Mouse (Mus musculus) embryonic facial prominence, embryonic 11.5 days (tissue): ENCODE data around the gene Ddx5. TPM values are rescaled to one million over a fixed set of nuclear protein-coding genes. Genes with fewer than 3 reads are reported as not detected.

Experiments used
- ATAC-seq: fragments of 200-750 bp; cut with Nextera tagmentation; replicated peaks from 2 replicates; pipeline ENCODE4 v1.8.0; 2017; ENCODE audit warnings: low read depth; ENCODE audit not compliant: insufficient number of reproducible peaks, low FRiP score, low TSS enrichment
- DNase-seq: peaks from one replicate; pipeline ENCODE4 v3.0.0-alpha.2; 2015; ENCODE audit warnings: low spot score
- H3K27ac ChIP-seq: fragments of 300-500 bp; sonication (generic); replicated peaks from 2 replicates; pipeline ENCODE4 v1.5.1; 2014; ENCODE audit warnings: mild to moderate bottlenecking, low read depth, low read length, control low read depth
- H3K27me3 ChIP-seq: fragments of 300-500 bp; sonication (generic); 2 replicates; pipeline ENCODE4 v1.6.1; 2014; ENCODE audit warnings: mild to moderate bottlenecking, low read length, moderate library complexity, mixed read lengths; ENCODE audit not compliant: control insufficient read depth, insufficient read depth
- H3K36me3 ChIP-seq: fragments of 300-500 bp; sonication (generic); replicated peaks from 2 replicates; pipeline ENCODE4 v1.6.1; 2014; ENCODE audit warnings: low read depth, mild to moderate bottlenecking, low read length, moderate library complexity, mixed read lengths; ENCODE audit not compliant: control insufficient read depth, insufficient read depth
- H3K4me1 ChIP-seq: fragments of 300-500 bp; sonication (generic); 2 replicates; pipeline ENCODE4 v1.6.1; 2014; ENCODE audit warnings: low read length, mixed read lengths; ENCODE audit not compliant: control insufficient read depth, insufficient read depth
- H3K4me2 ChIP-seq: fragments of 300-500 bp; sonication (generic); 2 replicates; pipeline ENCODE4 v1.6.1; 2014; ENCODE audit warnings: low read depth, mild to moderate bottlenecking, control low read depth, low read length, moderate library complexity
- H3K4me3 ChIP-seq: fragments of 300-500 bp; sonication (generic); 2 replicates; pipeline ENCODE4 v1.5.1; 2014; ENCODE audit warnings: low read depth, low read length, control low read depth
- H3K9ac ChIP-seq: fragments of 300-500 bp; sonication (generic); replicated peaks from 2 replicates; pipeline ENCODE4 v1.6.1; 2014; ENCODE audit warnings: mild to moderate bottlenecking, control low read depth, low read length
- H3K9me3 ChIP-seq: fragments of 300-500 bp; sonication (generic); replicated peaks from 2 replicates; pipeline ENCODE4 v1.6.1; 2016; ENCODE audit warnings: mild to moderate bottlenecking, low read length, inconsistent platforms, mixed read lengths; ENCODE audit not compliant: control insufficient read depth
- WGBS: fragments of 180-500 bp; shearing (Covaris S2); extraction: QIAGEN DNeasy Blood & Tissue Kit; methylation state at CpG from one replicate; pipeline ENCODE4 v1.1.7; 2014; 5-methylcytosine and 5-hydroxymethylcytosine counted together
- polyA plus RNA-seq: library from polyadenylated mRNA; unstranded; fragments of >200 nt; fragmentation: Nextera tagmentation; extraction: Ambion mirVana; gene quantifications from 2 replicates; pipeline ENCODE4 v1.2.1, GENCODE M21; 2014

Gene Ddx5
- polyA plus RNA-seq, 1 experiment from 2014 or later, result 533 TPM

GRCm38 (mm10) chr11:106770195-106770974 is 18.6 kb downstream of the Ddx5 start:
- no peak overlapping the region for H3K4me2 ChIP-seq
- H3K9ac ChIP-seq, result no peak overlapping the region
- no peaks in the 10 kb centered on the region for H3K4me1 ChIP-seq
- ATAC-seq (no peak), DNase-seq (peak; percentile 42)
- H3K27me3 ChIP-seq, result no peaks in the 10 kb centered on the region
- H3K27ac ChIP-seq, result no peak overlapping the region
- no peak overlapping the region for H3K4me3 ChIP-seq
- no peaks in the 10 kb centered on the region for H3K9me3 ChIP-seq
- peaks cover 13% of the 10 kb centered on the region for H3K36me3 ChIP-seq
- 96% methylated on average over 9 of the region's 9 CpGs for WGBS

DNA sequence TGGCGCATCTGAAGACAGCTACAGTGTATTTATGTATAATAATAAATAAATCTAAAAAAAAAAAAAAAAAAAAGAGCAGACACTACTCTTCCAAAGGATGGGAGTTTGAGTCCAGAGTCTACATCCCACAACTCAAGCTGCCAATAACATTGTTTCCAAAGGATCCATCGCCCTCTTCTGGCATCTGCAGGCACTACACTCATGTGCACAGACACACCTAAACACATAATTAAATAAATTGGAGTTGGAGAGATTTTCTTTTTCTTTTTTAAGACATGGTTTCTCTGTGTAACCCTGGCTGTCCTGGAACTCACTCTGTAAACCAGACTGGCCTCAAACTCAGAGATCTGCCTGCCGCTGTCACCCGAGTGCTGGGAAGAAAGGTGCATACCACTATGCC is 21.5 kb downstream of the Ddx5 start:
- peaks cover 13% of the 10 kb centered on the region for H3K36me3 ChIP-seq
- H3K4me1 ChIP-seq, result no peaks in the 10 kb centered on the region
- H3K9me3 ChIP-seq, result no peaks in the 10 kb centered on the region
- 91% methylated on average over 4 of the region's 4 CpGs for WGBS
- no peak overlapping the region for H3K27ac ChIP-seq
- no peak overlapping the region for H3K4me2 ChIP-seq
- ATAC-seq, result no peak
- DNase-seq, result no peak
- no peak overlapping the region for H3K4me3 ChIP-seq
- H3K27me3 ChIP-seq, result no peaks in the 10 kb centered on the region
- no peak overlapping the region for H3K9ac ChIP-seq

GRCm38 (mm10) chr11:106766611-106767162 is 22.3 kb downstream of the Ddx5 start:
- Histone ChIP-seq H3K4me2 (no peak overlapping the region), H3K36me3 (peaks cover 13% of the 10 kb centered on the region), H3K27ac (no peak overlapping the region)

DNA sequence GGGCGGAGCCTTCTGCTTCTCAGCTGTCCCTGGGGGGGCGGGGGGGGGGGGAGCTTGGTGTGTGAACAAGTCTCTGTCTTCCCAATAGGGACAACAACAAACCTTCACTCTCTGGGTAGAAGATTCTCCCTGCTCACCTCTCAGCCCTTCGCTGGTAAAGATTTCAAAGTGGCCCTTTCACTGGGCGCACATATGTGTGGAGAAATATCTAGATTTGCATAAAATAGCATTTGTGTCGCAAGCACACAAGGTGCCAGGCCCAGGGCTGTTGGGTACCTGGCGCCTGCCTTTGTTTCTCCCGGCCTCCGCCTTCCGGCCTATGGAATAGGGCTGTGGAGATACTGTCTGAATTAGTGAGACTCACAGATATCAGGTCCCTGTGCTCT is 26.2 kb downstream of the Ddx5 start:
- DNase-seq (no peak), ATAC-seq (0 out of 2 replicates have a peak, but pooled peaks have one; percentile 20)
- Histone ChIP-seq H3K4me2 (no peak overlapping the region), H3K9ac (no peak overlapping the region), H3K4me1 (no peaks in the 10 kb centered on the region), H3K9me3 (no peaks in the 10 kb centered on the region), H3K36me3 (peaks cover 3% of the 10 kb centered on the region; the same call in 1 of the 2 replicates), H3K4me3 (no peak overlapping the region), H3K27ac (no peak overlapping the region), H3K27me3 (no peaks in the 10 kb centered on the region)
- WGBS, result 69% methylated on average over 9 of the region's 9 CpGs

More at GRCm38 (mm10) chr11:106766611-106767162, 22.3 kb downstream of the Ddx5 start:
- ATAC-seq (no peak), DNase-seq (no peak)
- no peaks in the 10 kb centered on the region for H3K4me1 ChIP-seq
- H3K4me3 ChIP-seq, result no peak overlapping the region
- 98% methylated on average over 4 of the region's 4 CpGs for WGBS
- no peaks in the 10 kb centered on the region for H3K27me3 ChIP-seq
- no peak overlapping the region for H3K9ac ChIP-seq
- H3K9me3 ChIP-seq, result no peaks in the 10 kb centered on the region

DNA sequence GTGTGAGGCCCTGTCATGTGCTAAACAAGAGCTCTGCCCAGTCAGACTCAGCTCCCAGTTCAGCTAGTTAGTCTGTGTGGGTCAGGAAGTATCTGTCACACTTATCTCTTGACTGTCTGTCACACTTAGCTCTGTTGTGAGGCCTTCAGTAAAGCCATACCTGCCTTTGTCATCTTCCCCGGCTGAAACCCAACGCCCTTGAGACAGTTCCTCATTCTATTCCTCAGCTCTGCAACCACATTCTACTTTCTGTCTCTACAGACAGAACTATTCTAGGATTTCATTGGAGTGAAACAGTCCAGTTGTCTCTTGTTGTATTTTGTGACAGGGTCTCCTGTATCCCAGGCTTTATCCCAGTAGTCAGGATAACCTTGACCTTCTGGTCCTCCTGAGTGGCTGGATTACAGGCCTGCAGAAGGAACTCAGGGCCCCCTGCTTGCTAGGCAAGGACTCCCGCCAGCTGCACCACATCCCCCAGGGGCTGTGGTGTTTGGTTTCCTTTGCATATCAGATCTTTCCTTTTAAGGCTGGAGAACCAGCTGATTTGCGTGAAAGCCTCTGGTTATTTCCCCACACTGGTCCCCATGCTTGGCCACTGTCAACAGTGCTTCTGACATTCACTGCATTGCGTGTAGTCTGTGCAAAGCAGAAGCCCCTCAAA is 26.7 kb downstream of the Ddx5 start:
- 24% methylated on average over 5 of the region's 5 CpGs for WGBS
- H3K27me3 ChIP-seq, result no peaks in the 10 kb centered on the region

DNA sequence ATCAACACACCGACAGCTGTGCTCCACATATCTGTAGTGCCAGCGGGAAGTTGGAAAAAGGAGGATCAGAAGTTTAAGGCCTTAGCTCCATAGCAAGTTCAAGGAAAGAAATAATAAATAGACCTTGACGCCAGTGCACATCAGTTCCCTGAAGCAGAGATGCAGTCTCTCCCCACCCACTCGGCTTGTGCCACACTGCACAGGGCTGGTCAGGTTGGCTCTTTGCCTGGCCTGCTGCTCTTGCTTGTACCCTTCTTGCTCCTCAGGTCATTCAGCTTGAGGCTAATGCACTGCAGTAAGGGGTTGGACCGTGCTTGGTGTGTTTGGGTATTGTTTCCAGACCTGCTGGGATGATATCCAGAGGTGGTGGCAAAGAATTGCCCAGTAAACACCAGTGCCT is 28.5 kb downstream of the Ddx5 start:
- Histone ChIP-seq H3K9me3 (no peaks in the 10 kb centered on the region), H3K27ac (no peak overlapping the region), H3K4me3 (no peak overlapping the region), H3K9ac (no peak overlapping the region), H3K4me2 (no peak overlapping the region), H3K27me3 (no peaks in the 10 kb centered on the region), H3K4me1 (no peaks in the 10 kb centered on the region), H3K36me3 (no peaks in the 10 kb centered on the region)
- ATAC-seq, result no peak
- DNase-seq, result no peak
- 93% methylated on average over 5 of the region's 5 CpGs for WGBS

More for the DNA sequence above, 26.7 kb downstream of the Ddx5 start:
- H3K4me1 ChIP-seq, result no peaks in the 10 kb centered on the region
- DNase-seq (peak; percentile 70), ATAC-seq (no peak)
- H3K36me3 ChIP-seq, result no peaks in the 10 kb centered on the region
- H3K9ac ChIP-seq, result no peak overlapping the region
- no peaks in the 10 kb centered on the region for H3K9me3 ChIP-seq
- H3K4me3 ChIP-seq, result no peak overlapping the region
- no peak overlapping the region for H3K4me2 ChIP-seq
- no peak overlapping the region; the same call in 1 of the 2 replicates for H3K27ac ChIP-seq

DNA sequence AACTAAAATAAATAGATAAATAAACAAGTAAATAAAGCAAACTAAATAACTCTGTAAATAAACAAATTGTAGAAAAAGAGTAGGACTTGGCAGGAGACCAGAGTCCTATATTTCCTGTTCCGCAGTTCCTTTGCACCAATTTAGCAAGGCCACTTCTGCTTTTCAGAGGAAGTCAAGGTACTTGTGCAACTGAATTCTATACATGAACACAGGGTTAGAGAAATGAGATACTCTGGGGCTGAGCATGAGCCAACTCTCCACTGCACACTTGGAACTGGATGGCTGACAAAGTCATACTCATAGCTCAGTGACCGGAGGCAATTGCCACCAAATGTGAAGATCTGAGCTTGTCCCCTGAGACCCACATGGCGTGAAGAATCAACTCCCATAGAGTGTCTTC is 30.0 kb downstream of the Ddx5 start:
- WGBS, result 98% methylated on average over 3 of the region's 3 CpGs
- Histone ChIP-seq H3K4me1 (no peaks in the 10 kb centered on the region), H3K27ac (no peak overlapping the region), H3K4me2 (no peak overlapping the region), H3K4me3 (no peak overlapping the region), H3K36me3 (no peaks in the 10 kb centered on the region), H3K9me3 (no peaks in the 10 kb centered on the region), H3K9ac (no peak overlapping the region), H3K27me3 (no peaks in the 10 kb centered on the region)
- DNase-seq, result no peak
- no peak for ATAC-seq

- WGBS, result 62% methylated on average over 5 of the region's 5 CpGs
- H3K4me2 ChIP-seq, result no peak overlapping the region
- no peaks in the 10 kb centered on the region for H3K4me1 ChIP-seq
- DNase-seq, result no peak
- H3K27me3 ChIP-seq, result no peaks in the 10 kb centered on the region
- H3K36me3 ChIP-seq, result no peaks in the 10 kb centered on the region
- H3K9ac ChIP-seq, result no peak overlapping the region
- no peaks in the 10 kb centered on the region for H3K9me3 ChIP-seq
- no peak overlapping the region for H3K27ac ChIP-seq
- no peak for ATAC-seq
- no peak overlapping the region for H3K4me3 ChIP-seq
Measured at GRCm38 (mm10) chr11:106755583-106755982, 33.4 kb downstream of the Ddx5 start.
